Mouse (Mus musculus) layer of hippocampus, postnatal 14 days (tissue): ENCODE data around the gene Fyb2. TPM values are rescaled to one million over a fixed set of nuclear protein-coding genes. Genes with fewer than 3 reads are reported as not detected.

Source experiments
- DNase-seq, 2 experiments: peaks; one replicate each; pipeline ENCODE4 v3.0.0; 2021 to 2022; ENCODE audit warnings: low spot score in 2 of 2, mixed read lengths in 1 of 2
- total RNA-seq, 2 experiments: library from RNA; stranded (reverse); gene quantifications; 2 replicates each; pipeline ENCODE4 v1.2.3; 2021

The Fyb2 gene
- total RNA-seq, 2 experiments from 2014 or later, result 2.6 to 3.3 TPM

- DNase-seq, result no peak
Measured at GRCm38 (mm10) chr4:104936011-104936410, 22.8 kb downstream of the Fyb2 start.

DNA sequence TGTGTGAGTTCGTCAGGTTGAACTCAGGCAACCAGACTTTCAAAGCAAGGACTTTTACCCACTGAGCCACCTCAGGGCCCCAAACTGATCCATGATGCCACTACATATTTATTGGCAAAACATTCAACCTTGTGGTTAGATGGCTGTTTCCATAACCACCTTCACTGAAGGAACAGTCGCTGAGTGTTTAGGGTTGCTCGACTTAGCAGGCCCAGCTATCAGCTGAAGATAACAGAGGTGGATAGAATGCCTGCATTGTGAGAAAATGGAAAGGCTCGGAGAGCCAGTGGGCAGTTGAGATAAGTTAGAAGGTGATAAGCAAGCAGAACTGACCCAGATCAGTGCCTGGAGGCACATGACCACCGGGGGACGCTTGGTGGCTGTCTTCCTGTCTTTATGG is 26.3 kb downstream of the Fyb2 start:
- DNase-seq, result no peak

- no peak for DNase-seq
Measured at GRCm38 (mm10) chr4:104941895-104942294, 28.6 kb downstream of the Fyb2 start.

DNA sequence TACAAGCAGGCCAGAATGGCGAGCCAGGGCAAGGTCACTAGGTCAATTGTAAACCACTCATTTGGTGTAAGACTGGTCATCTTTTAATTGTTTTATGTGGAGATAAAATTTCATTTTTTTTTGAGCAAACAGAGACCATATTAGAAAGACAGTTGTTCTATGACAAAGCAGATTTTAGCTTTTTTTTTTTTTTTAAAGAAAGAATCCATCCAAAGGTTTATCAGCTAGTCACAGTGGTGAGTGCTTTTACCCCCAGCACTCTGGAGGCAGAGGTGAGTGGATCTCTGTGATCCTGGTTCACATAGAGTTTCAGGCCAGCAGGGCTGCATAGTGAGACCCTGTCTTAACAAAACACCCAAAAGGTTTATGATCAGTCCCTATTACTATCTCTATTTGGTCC is 31.2 kb downstream of the Fyb2 start:
- no peak for DNase-seq

DNA sequence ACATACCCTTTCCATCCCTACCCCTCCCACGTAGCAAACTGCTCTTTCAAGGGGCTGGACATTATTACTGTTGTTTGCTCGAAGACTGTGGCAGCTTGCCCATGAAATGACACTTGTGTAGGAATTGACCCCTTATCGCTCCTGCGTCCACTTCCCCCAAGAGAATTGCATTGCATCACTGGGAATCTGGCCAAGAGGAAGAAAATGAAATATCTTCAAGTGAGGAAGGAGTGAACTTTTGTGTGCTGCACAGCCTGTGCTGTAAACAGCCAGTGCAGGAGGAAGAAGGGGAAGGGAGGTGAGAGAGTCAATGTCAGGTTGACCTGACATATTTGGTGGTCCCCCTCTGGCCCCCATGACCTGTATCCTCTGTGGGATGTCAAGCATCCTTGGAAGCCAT is 35.6 kb downstream of the Fyb2 start:
- no peak for DNase-seq

- DNase-seq, result peak in 1 of 2 experiments; percentile 17
Measured at GRCm38 (mm10) chr4:104949304-104949703, 36.0 kb downstream of the Fyb2 start.

GRCm38 (mm10) chr4:104951280-104951878 is 38.1 kb downstream of the Fyb2 start:
- DNase-seq, result no peak

GRCm38 (mm10) chr4:104956691-104957090 is 43.4 kb downstream of the Fyb2 start:
- no peak for DNase-seq

- no peak for DNase-seq
Measured at GRCm38 (mm10) chr4:104961431-104961830, 48.2 kb downstream of the Fyb2 start.

DNA sequence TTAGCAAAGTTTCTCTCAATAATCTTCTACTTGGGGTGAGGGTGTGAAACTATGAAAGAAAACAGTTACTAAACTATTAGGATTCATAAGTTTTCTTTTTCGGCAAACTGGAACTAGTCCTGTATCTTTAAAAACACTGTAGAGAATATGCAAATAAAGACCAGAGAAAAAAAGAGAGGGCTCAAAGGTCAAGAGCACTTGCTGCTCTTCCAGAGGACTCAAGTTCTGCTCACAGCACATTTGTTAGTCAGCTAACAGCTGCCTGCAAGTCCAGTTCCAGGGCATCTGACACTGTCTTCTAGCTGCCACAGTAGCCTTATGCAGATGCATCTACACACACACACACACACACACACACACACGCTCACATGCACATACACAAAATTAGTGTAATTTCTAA is 59.4 kb downstream of the Fyb2 start:
- no peak for DNase-seq

- no peak for DNase-seq
Measured at GRCm38 (mm10) chr4:104975162-104975830, 62.0 kb downstream of the Fyb2 start.

- DNase-seq, result no peak
Measured at GRCm38 (mm10) chr4:104985960-104986632, 72.8 kb downstream of the Fyb2 start.

DNA sequence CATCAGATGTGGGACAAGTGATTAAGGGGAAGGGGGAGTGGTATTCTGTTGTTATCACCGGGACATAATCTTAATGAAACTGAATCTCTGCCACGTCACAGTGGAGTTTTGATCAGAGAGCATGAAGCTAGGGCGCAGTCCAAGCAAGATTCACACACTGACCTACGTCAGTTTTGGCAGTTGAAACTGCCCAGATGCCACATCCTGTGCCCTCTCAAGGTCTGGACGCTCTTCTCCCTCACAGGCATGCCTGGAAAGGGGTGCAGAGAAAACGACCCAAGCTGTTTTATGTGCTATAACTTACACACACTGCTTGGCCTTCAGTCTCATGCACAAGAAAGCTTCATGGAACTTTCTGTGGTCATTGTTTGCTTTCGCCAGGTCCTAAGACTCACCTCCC is 74.4 kb downstream of the Fyb2 start:
- DNase-seq, result no peak

- no peak for DNase-seq
Measured at GRCm38 (mm10) chr4:104988102-104988501, 74.8 kb downstream of the Fyb2 start.

DNA sequence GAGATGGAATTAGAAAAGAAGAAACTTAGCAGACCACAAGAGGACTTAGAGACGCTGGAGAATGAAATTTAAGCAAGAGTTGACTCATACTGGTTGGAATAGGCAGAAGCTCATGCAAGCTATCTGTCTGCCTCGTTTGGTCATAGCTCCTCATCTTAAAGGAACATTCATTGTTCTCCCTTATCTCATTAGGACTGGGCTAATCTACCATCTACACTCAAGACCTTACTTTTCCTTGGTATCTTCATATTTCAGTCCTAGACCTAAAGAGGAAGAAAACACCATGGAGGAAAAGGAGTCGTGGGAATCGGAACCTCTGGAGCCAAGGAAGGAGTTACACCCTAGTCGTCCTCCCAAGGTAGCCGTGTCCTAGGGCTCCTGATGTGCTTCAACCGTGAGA is 75.5 kb downstream of the Fyb2 start:
- no peak for DNase-seq

DNA sequence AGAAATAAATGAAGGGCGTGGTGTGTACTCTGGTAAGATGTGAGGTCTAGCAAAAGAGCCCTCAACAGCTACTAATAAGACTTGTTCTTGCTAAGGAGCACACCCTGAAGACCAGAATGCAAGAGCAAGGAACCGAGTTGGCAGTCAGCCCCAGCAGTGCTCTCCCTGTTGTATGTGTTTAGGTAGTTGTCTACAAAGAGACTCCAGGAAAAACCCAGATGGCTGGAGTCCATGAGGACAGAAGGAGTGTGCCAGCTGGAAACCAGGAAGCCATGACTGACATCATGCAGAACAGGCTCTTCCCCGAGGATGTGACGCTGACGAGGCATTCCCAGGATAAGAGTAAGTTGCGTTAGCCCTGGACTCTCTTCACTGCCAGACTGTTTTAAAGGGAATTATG is 76.8 kb downstream of the Fyb2 start:
- peak in 1 of 2 experiments; percentile 49 for DNase-seq

DNA sequence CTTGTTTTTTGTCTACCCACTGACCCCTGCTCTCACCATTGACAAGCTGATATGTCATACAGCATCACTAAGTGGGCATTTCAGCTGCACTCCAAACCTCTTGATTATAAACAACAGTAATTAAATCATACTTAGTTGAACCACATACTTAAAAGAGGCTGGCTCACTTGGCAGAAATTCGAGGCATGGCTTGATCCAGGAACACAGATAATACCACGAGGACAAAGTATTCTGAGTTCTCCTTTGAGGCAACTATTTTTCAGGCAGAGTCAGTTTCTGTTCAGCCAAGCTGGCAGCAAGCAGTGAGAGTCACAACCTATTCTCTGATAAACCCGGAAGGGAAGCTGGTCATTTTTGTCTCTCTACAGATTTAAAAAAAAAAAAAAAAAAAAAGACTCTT is 77.4 kb downstream of the Fyb2 start:
- DNase-seq, result no peak

DNA sequence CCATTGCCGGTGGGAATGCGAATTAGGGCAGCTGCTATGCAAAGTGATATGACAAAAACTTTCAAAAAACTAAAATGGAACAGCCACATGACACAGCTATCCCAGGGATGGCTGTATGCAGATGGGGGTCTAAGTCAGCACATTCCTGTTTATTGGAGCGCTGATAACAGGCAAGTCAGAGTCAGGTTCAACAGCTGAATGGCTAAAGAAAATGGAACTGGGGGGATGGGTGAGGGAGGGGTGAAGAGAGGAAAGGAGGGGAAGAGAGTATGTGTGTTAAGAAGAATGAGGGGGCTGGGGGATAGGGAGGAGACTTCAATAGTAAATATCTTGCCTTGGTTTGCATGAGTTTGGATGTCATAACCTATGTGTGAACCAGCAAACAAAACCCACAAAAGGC is 79.0 kb downstream of the Fyb2 start:
- no peak for DNase-seq

DNA sequence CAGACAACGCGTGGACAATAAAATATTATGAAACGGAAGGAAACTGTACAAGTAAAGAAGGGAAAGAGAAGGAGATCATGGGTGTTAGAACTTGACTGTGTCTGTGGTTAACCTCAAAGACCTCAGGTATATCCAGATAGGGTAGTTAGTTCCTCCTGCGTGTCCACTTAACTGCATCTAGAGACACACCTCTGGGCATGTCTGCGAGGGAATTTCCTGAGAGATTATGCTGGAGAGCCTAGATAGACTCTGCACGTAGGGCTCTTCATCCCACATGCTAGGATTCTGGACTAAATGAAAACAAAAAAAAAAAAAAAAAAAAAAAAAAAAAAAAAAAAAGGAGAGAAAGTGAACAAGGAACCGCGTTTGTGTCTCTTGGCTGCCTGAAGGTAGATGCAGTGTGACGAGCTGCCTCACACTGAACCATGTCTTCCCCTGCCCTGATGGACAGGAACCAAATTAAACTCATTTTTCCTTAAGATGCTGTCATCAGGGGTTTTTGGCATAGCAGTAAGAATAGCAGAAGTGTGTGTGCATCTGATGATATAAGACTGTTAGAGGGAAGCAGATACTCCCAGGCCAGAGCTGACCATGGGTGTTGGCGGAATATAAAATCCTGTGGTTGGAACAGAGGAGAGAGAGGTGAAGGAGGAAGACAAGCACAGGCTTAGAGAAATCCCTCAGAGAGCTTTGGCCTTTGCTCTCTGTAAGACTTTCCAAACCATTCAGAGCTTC is 80.1 kb downstream of the Fyb2 start:
- DNase-seq, result no peak

- no peak for DNase-seq
Measured at GRCm38 (mm10) chr4:104999702-105000101, 86.4 kb downstream of the Fyb2 start.

DNA sequence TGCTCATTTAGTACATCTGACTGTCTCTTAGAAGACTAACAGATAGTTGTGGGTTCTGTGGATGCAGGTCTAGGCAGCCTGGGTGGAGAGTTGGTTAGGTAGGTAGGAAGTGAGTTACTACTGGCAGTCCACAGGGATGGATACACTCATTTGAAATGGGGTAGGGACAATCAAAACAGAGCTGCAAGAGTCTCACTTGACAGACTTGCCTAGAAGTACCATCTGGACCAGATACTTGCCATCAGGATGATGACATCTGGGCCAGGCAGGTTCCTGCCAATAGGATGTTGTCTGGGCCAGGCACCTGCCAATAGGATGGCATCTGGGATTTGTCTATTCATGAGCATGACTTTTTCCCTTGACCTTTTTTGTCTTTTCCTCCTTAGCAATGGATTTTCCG is 88.5 kb downstream of the Fyb2 start:
- no peak for DNase-seq

DNA sequence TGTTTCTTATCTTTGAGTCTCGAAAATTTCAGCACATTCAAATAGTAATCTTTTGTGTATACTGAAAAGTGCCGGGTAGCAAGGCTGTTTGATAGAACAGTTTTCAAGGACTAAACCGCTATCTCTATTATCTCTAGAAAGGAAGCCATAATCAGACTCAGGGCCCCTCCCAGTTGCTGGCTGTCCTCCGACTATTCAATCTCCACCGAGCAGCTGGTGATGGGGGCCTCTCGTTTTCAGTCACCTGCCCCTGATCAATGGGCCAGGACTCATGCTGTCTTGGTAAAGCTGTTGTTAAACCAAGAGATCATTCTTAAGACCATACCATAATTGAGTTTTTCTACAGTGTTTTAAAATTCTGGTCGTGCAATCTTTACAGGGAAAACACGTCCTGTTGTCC is 90.9 kb downstream of the Fyb2 start:
- DNase-seq, result no peak
